Mouse (Mus musculus) layer of hippocampus, adult 11-12 months (tissue): ENCODE data around the gene Gmnc.

ENCODE experiments used
- DNase-seq: peaks from one replicate; pipeline ENCODE4 v3.0.0; 2022; ENCODE audit warnings: low spot score

The Gmnc gene

GRCm38 (mm10) chr16:26991477-26992300, at the start of gene Gmnc:
Gmnc (minus strand) TSS chr16:26991652.
- no peak for DNase-seq

- no peak for DNase-seq
Observed at GRCm38 (mm10) chr16:27027281-27027680, 35.8 kb upstream of the Gmnc start.

GRCm38 (mm10) chr16:27026226-27026625, 34.8 kb upstream of the Gmnc start:
- no peak for DNase-seq

- no peak for DNase-seq
Observed at GRCm38 (mm10) chr16:27022746-27023145, 31.3 kb upstream of the Gmnc start.

GRCm38 (mm10) chr16:27017309-27017708, 25.9 kb upstream of the Gmnc start:
- no peak for DNase-seq

GRCm38 (mm10) chr16:27002714-27003113, 11.3 kb upstream of the Gmnc start:
- no peak for DNase-seq

- no peak for DNase-seq
Observed at GRCm38 (mm10) chr16:26999563-26999962, 8.1 kb upstream of the Gmnc start.

GRCm38 (mm10) chr16:26989415-26990315, 1.8 kb downstream of the Gmnc start:
- DNase-seq: no peak

- DNase-seq: no peak
Observed at GRCm38 (mm10) chr16:26988188-26988587, 3.3 kb downstream of the Gmnc start.

GRCm38 (mm10) chr16:26985796-26986195, 5.7 kb downstream of the Gmnc start:
- no peak for DNase-seq

GRCm38 (mm10) chr16:26982112-26982511, 9.3 kb downstream of the Gmnc start:
- DNase-seq: no peak

- DNase-seq: no peak
Observed at GRCm38 (mm10) chr16:26967967-26968366, 23.5 kb downstream of the Gmnc start.

- no peak for DNase-seq
Observed at GRCm38 (mm10) chr16:26966830-26967229, 24.6 kb downstream of the Gmnc start.

GRCm38 (mm10) chr16:26961971-26962370, 29.5 kb downstream of the Gmnc start:
- no peak for DNase-seq

GRCm38 (mm10) chr16:26951601-26952000, 39.9 kb downstream of the Gmnc start:
- DNase-seq: no peak

- DNase-seq: no peak
Observed at GRCm38 (mm10) chr16:26950209-26950608, 41.2 kb downstream of the Gmnc start.

- no peak for DNase-seq
Observed at GRCm38 (mm10) chr16:26903968-26904367, 87.5 kb downstream of the Gmnc start.

GRCm38 (mm10) chr16:26901471-26901870, 90.0 kb downstream of the Gmnc start:
- DNase-seq: peak; percentile 20

GRCm38 (mm10) chr16:26886337-26886736, 105.1 kb downstream of the Gmnc start:
- no peak for DNase-seq

- DNase-seq: no peak
Observed at GRCm38 (mm10) chr16:26876885-26877284, 114.6 kb downstream of the Gmnc start.
